Comparison of ENCODE assay signal across 8 mouse cellular contexts in the genomic region with DNA sequence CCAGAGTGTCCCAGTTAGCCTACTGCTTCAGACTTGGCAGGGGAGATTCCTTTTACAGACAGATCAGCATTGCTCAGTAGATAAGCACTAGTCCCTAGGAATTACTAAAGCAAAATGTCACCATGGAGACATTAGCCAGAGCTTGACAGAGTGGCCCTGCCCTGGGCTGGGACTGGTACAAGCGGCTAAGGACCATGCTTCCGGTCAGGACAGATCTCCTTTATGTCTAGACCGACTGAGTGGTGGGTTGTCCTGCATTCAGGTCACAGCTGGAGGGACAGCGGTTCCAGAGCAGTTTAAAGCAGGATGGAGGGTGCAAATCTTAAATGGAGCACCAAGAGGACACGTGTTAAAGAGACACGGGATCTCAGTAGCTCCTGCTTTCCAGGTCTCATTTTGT. TPM values are rescaled to one million over a fixed set of nuclear protein-coding genes. Genes with fewer than 3 reads are reported as not detected.
DNase-seq lines count a peak whose midpoint lies in the region; ATAC-seq lines count a peak whose summit lies in the region.

No protein-coding gene starts in this region.

- H3K4me3 ChIP-seq in megakaryocyte, embryonic 14.5 days (replicated peaks), result peak overlapping the region; percentile 93
- peak overlapping the region; percentile 80 for H3K4me3 ChIP-seq in limb, embryonic 12.5 days (replicated peaks)
- peak overlapping the region; percentile 71 for H3K4me3 ChIP-seq in stomach, embryonic 14.5 days (ENCODE audit: low read depth, low read length)

- under 1% methylated on average over 6 of the region's 6 CpGs for WGBS in limb, embryonic 12.5 days
- 1% methylated on average over 6 of the region's 6 CpGs for WGBS in stomach, embryonic 14.5 days

- H3K27ac ChIP-seq in limb, embryonic 12.5 days, result peak overlapping the region; percentile 80; the same call in 1 of the 2 replicates
- no peak overlapping the region for H3K27ac ChIP-seq in stomach, embryonic 14.5 days (ENCODE audit: low read length)

- H3K4me2 ChIP-seq in limb, embryonic 12.5 days, result peak overlapping the region; percentile 94
- peak overlapping the region; percentile 72 for H3K4me2 ChIP-seq in stomach, embryonic 14.5 days (replicated peaks; ENCODE audit: low read depth, low read length)

- peak overlapping the region; percentile 88 for H3K9ac ChIP-seq in limb, embryonic 12.5 days (replicated peaks)
- peak overlapping the region; percentile 80; the same call in 1 of the 2 replicates for H3K9ac ChIP-seq in stomach, embryonic 14.5 days (replicated peaks; ENCODE audit: low read depth, low read length)

- H3K4me1 ChIP-seq in megakaryocyte, embryonic 14.5 days, result peaks cover 31% of the 10 kb centered on the region
- H3K4me1 ChIP-seq in limb, embryonic 12.5 days (replicated peaks), result peaks cover 35% of the 10 kb centered on the region
- H3K4me1 ChIP-seq in stomach, embryonic 14.5 days (ENCODE audit: control insufficient read depth, insufficient read depth, low read length), result peaks cover 19% of the 10 kb centered on the region; the same call in 1 of the 2 replicates

- H3K9me3 ChIP-seq in megakaryocyte, embryonic 14.5 days, result no peaks in the 10 kb centered on the region
- H3K9me3 ChIP-seq in limb, embryonic 12.5 days, result no peaks in the 10 kb centered on the region
- no peaks in the 10 kb centered on the region for H3K9me3 ChIP-seq in stomach, embryonic 14.5 days (ENCODE audit: control insufficient read depth, low read depth, low read length)

- peak; percentile 23 for DNase-seq in adrenal gland, postnatal 10 days
- DNase-seq in adrenal gland, postnatal 14 days, result no peak
- DNase-seq in thymus, postnatal 36 days, result no peak
- no peak for DNase-seq in spleen, postnatal 10 days (ENCODE audit: low spot score in 2 of 2)

- no peak for ATAC-seq in megakaryocyte, adult 5-6 weeks (ENCODE audit: poor library complexity, severe bottlenecking)
- peak; percentile 41 for ATAC-seq in limb, embryonic 12.5 days (ENCODE audit: insufficient number of reproducible peaks, insufficient read depth, low FRiP score, low TSS enrichment, low read depth)
- ATAC-seq in stomach, embryonic 14.5 days (ENCODE audit: insufficient number of reproducible peaks, insufficient read depth, low FRiP score, low read depth), result peak; percentile 53; the same call in 1 of the 2 replicates

- H3K27me3 ChIP-seq in megakaryocyte, embryonic 14.5 days (replicated peaks), result peaks cover 21% of the 10 kb centered on the region
- H3K27me3 ChIP-seq in limb, embryonic 12.5 days, result no peaks in the 10 kb centered on the region
- H3K27me3 ChIP-seq in stomach, embryonic 14.5 days (ENCODE audit: control insufficient read depth, insufficient read depth, low read length), result no peaks in the 10 kb centered on the region

- H3K36me3 ChIP-seq in megakaryocyte, embryonic 14.5 days (replicated peaks; ENCODE audit: low read length), result peaks cover 45% of the 10 kb centered on the region
- peaks cover 35% of the 10 kb centered on the region for H3K36me3 ChIP-seq in limb, embryonic 12.5 days
- peaks cover 6% of the 10 kb centered on the region; the same call in 1 of the 2 replicates for H3K36me3 ChIP-seq in stomach, embryonic 14.5 days (ENCODE audit: control insufficient read depth, insufficient read depth, low read length)

RNA-seq across cellular contexts. Expression of gene Chst14, which starts 0.3 kb away (rescaled TPM):
- total RNA-seq in adrenal gland, postnatal 10 days (2021), result 10 to 100 TPM; 11.2 to 15.0 TPM
- total RNA-seq in adrenal gland, postnatal 14 days (2021), result 10.1 and 13.3 TPM in 2 replicates
- 0.81 and 2.1 TPM in 2 replicates for polyA plus RNA-seq in megakaryocyte, embryonic 14.5 days (2012; ENCODE audit: insufficient read depth, low replicate concordance)
- 4.6 and 5.3 TPM in 2 replicates for total RNA-seq in megakaryocyte, adult 5-6 weeks (2015)
- total RNA-seq in megakaryocyte, adult 5-6 weeks (2017), result 1.4 and 3.5 TPM in 2 replicates
- polyA plus RNA-seq in limb, embryonic 12.5 days (2016; fragmentation: Nextera tagmentation; extraction: Ambion mirVana), result 42.9 and 45.6 TPM in 2 replicates
- 37.5 and 38.0 TPM in 2 replicates for polyA plus RNA-seq in stomach, embryonic 14.5 days (2014; fragmentation: Nextera tagmentation; extraction: Ambion mirVana)

RNA-seq across cellular contexts. Expression of gene Bahd1, which starts 25.8 kb away (rescaled TPM):
- total RNA-seq in adrenal gland, postnatal 10 days (2021), result 10 to 100 TPM; 30.1 to 37.9 TPM
- 32.3 and 33.7 TPM in 2 replicates for total RNA-seq in adrenal gland, postnatal 14 days (2021)
- 11.5 and 14.8 TPM in 2 replicates for polyA plus RNA-seq in megakaryocyte, embryonic 14.5 days (2012; ENCODE audit: insufficient read depth, low replicate concordance)
- total RNA-seq in megakaryocyte, adult 5-6 weeks (2015), result 5.1 and 5.3 TPM in 2 replicates
- total RNA-seq in megakaryocyte, adult 5-6 weeks (2017), result 3.2 and 4.2 TPM in 2 replicates
- polyA plus RNA-seq in limb, embryonic 12.5 days (2016; fragmentation: Nextera tagmentation; extraction: Ambion mirVana), result 3.5 and 4.4 TPM in 2 replicates
- polyA plus RNA-seq in stomach, embryonic 14.5 days (2014; fragmentation: Nextera tagmentation; extraction: Ambion mirVana), result 1.8 TPM in 2 replicates
